Mouse (Mus musculus) CH12.LX (cell line): Measurements from ENCODE around the gene Ppp2r3a. TPM values are rescaled to one million over a fixed set of nuclear protein-coding genes. Genes with fewer than 3 reads are reported as not detected.

Source experiments
- DNase-seq: peaks from one replicate; pipeline ENCODE4 v3.0.0-alpha.2; 2013; ENCODE audit errors: extremely low read depth
- H3K27ac ChIP-seq: 2 replicates; pipeline ENCODE4 v1.5.1; 2012; ENCODE audit warnings: low read depth, mild to moderate bottlenecking, control low read depth, moderate library complexity; ENCODE audit not compliant: insufficient read depth
- H3K27me3 ChIP-seq: replicated peaks from 2 replicates; pipeline ENCODE3; 2012; ENCODE audit warnings: inconsistent platforms
- H3K36me3 ChIP-seq, 2 experiments: replicated peaks in 1 of 2; 2 replicates each; pipeline versions ENCODE3 to v1.6.1; 2012; ENCODE audit warnings: inconsistent platforms in 1 of 2, low read length in 1 of 2, mild to moderate bottlenecking in 1 of 2, mixed read lengths in 1 of 2, moderate library complexity in 1 of 2; ENCODE audit not compliant: control insufficient read depth in 1 of 2, insufficient read depth in 1 of 2
- H3K4me1 ChIP-seq, 2 experiments: 2 replicates each; pipeline ENCODE4 v1.6.1; 2012; ENCODE audit warnings: inconsistent platforms in 1 of 2, moderate library complexity in 1 of 2; ENCODE audit not compliant: insufficient read depth in 2 of 2, control insufficient read depth in 1 of 2
- H3K4me2 ChIP-seq: 2 replicates; pipeline ENCODE4 v1.6.1; 2012; ENCODE audit warnings: low read depth, mild to moderate bottlenecking, control low read depth; ENCODE audit not compliant: poor library complexity, insufficient read depth, severe bottlenecking
- H3K4me3 ChIP-seq, 3 experiments: fragments of 150-350 bp in 1 of 3; sonication (generic) in 1 of 3; replicated peaks in 1 of 3; 2 replicates each; pipeline versions ENCODE3 to v1.5.1; 2011 to 2012; ENCODE audit warnings: low read depth in 2 of 3, low read length in 2 of 3, mild to moderate bottlenecking in 2 of 3, moderate library complexity in 2 of 3, control low read depth in 1 of 3, improper control_type of control experiment in 1 of 3, inconsistent platforms in 1 of 3, mixed read lengths in 1 of 3; ENCODE audit not compliant: poor library complexity in 1 of 3
- H3K79me2 ChIP-seq: replicated peaks from 2 replicates; pipeline ENCODE4 v1.6.1; 2012; ENCODE audit warnings: mild to moderate bottlenecking, moderate library complexity; ENCODE audit not compliant: control insufficient read depth, poor library complexity, insufficient read depth, severe bottlenecking; ENCODE audit errors: extremely low read depth
- H3K9ac ChIP-seq: 2 replicates; pipeline ENCODE4 v1.6.1; 2012; ENCODE audit warnings: low read depth, mild to moderate bottlenecking, control low read depth, moderate library complexity; ENCODE audit not compliant: insufficient read depth
- H3K9me3 ChIP-seq: replicated peaks from 2 replicates; pipeline ENCODE3; 2012; ENCODE audit warnings: low read length, inconsistent platforms, mixed read lengths
- CHD2 ChIP-seq: IDR thresholded peaks from 2 replicates; pipeline ENCODE4 v1.6.1; 2011; ENCODE audit warnings: low read length, improper control_type of control experiment
- ELF1 ChIP-seq: IDR thresholded peaks from 2 replicates; pipeline ENCODE4 v1.6.1; 2014; ENCODE audit warnings: low read depth, mild to moderate bottlenecking, inconsistent platforms, low read length, improper control_type of control experiment
- ETS1 ChIP-seq: conservative IDR thresholded peaks from 2 replicates; pipeline ENCODE4 v1.6.1; 2012; ENCODE audit warnings: low read depth, mild to moderate bottlenecking, inconsistent platforms, low read length, improper control_type of control experiment, moderate library complexity
- HCFC1 ChIP-seq: IDR thresholded peaks from 2 replicates; pipeline ENCODE4 v1.6.1; 2012; ENCODE audit warnings: low read depth, mild to moderate bottlenecking, inconsistent platforms, low read length, improper control_type of control experiment
- JUND ChIP-seq: conservative IDR thresholded peaks from 2 replicates; pipeline ENCODE4 v1.6.1; 2011; ENCODE audit warnings: low read depth, low read length, improper control_type of control experiment
- MXI1 ChIP-seq: IDR thresholded peaks from 2 replicates; pipeline ENCODE4 v1.6.1; 2011; ENCODE audit warnings: mild to moderate bottlenecking, low read depth, low read length, improper control_type of control experiment
- MYC ChIP-seq: IDR thresholded peaks from 2 replicates; pipeline ENCODE4 v1.6.1; 2011; ENCODE audit warnings: low read depth, mild to moderate bottlenecking, improper control_type of control experiment, low read length
- NRF1 ChIP-seq: IDR thresholded peaks from 2 replicates; pipeline ENCODE4 v1.6.1; 2014; ENCODE audit warnings: low read depth, mild to moderate bottlenecking, inconsistent platforms, low read length, improper control_type of control experiment, moderate library complexity
- POLR2A ChIP-seq: IDR thresholded peaks from 2 replicates; pipeline ENCODE4 v1.6.1; 2011; ENCODE audit warnings: low read depth, mild to moderate bottlenecking, improper control_type of control experiment, low read length
- SMC3 ChIP-seq: IDR thresholded peaks from 2 replicates; pipeline ENCODE4 v1.6.1; 2011; ENCODE audit warnings: low read depth, low read length, improper control_type of control experiment
- UBTF ChIP-seq: IDR thresholded peaks from 2 replicates; pipeline ENCODE4 v1.6.1; 2012; ENCODE audit warnings: low read depth, mild to moderate bottlenecking, inconsistent platforms, low read length, improper control_type of control experiment, moderate library complexity
- USF1 ChIP-seq: IDR thresholded peaks from 2 replicates; pipeline ENCODE4 v1.6.1; 2014; ENCODE audit warnings: low read depth, mild to moderate bottlenecking, inconsistent platforms, low read length, improper control_type of control experiment
- USF2 ChIP-seq: conservative IDR thresholded peaks from 2 replicates; pipeline ENCODE4 v1.6.1; 2011; ENCODE audit warnings: low read depth, low read length, improper control_type of control experiment
- ZC3H11A ChIP-seq: IDR thresholded peaks from 2 replicates; pipeline ENCODE4 v1.6.1; 2012; ENCODE audit warnings: low read depth, mild to moderate bottlenecking, inconsistent platforms, low read length, improper control_type of control experiment
- dilution Hi-C: fragments of 300-500 bp; cut with MboI; formaldehyde crosslinking; loops from 2 replicates; pipeline ENCODE4 v1.14.3; 2020; ENCODE audit warnings: low sequenced_read_pairs; ENCODE audit not compliant: extremely low pct_unique_long_range_greater_than_20kb, extremely low pct_ligation_motif_present
- in situ Hi-C: fragments of 300-500 bp; cut with MboI; formaldehyde crosslinking; loops from 3 replicates; pipeline ENCODE4 v1.14.3; 2019; ENCODE audit warnings: low sequenced_read_pairs, low pct_ligation_motif_present, low pct_unique_long_range_greater_than_20kb, mixed read lengths
- polyA plus RNA-seq: library from polyadenylated mRNA; unstranded; fragments of >175 nt; gene quantifications from 2 replicates; pipeline ENCODE4 v1.2.1, GENCODE M21; 2012; ENCODE audit warnings: low read depth; ENCODE audit not compliant: insufficient read length
- total RNA-seq, 2 experiments: library from RNA; depleted of rRNA; stranded (reverse); fragments of 300-350 nt in 1 of 2; fragments of >200 nt in 1 of 2; gene quantifications; 2 replicates each; pipeline ENCODE4 v1.2.3; 2012 to 2014

Gene Ppp2r3a
- total and polyA plus RNA-seq, 3 experiments: 1.2 to 2.1 (median 1.8) TPM

- no peak overlapping the region for H3K9ac ChIP-seq
- H3K4me3 ChIP-seq: no peak overlapping the region
- TF ChIP-seq MYC (no peak), ZC3H11A (no peak), UBTF (no peak)
- no peaks in the 10 kb centered on the region for H3K27me3 ChIP-seq
- dilution Hi-C loops: no loop called here
- no peak for DNase-seq
- H3K79me2 ChIP-seq: no peaks in the 10 kb centered on the region
- no peak overlapping the region for H3K27ac ChIP-seq
- in situ Hi-C loops: no loop called here
- H3K9me3 ChIP-seq: no peaks in the 10 kb centered on the region
- H3K4me2 ChIP-seq: no peak overlapping the region
- no peaks in the 10 kb centered on the region for H3K4me1 ChIP-seq
- H3K36me3 ChIP-seq: no peaks in the 10 kb centered on the region
These were observed 7.9 kb downstream of the Ppp2r3a start for GRCm38 (mm10) chr9:101243711-101244110.

DNA sequence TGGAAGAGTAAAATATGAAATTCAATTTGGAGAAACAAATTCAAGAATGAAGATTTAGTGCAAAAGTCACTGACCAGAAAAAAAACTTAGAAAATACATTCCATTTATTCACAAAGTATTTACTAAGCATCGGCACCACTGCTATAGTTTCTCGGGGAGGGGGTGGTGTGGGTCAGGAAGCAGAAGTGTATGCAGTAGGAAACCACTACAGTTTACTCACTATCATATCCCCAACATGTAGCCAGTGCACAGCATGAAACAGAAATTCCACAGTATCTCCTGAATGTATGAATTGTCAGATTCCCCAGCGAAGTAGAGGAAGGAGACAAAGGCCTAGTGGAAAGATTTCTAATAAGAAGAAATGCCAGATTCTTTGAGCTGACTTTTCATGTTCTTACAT lies 11.4 kb downstream of the Ppp2r3a start:
- in situ Hi-C loops: no loop called here
- Histone ChIP-seq H3K4me3 (no peak overlapping the region), H3K9ac (no peak overlapping the region), H3K27me3 (no peaks in the 10 kb centered on the region), H3K4me1 (no peaks in the 10 kb centered on the region), H3K36me3 (no peaks in the 10 kb centered on the region), H3K79me2 (no peaks in the 10 kb centered on the region), H3K27ac (no peak overlapping the region), H3K4me2 (no peak overlapping the region), H3K9me3 (no peaks in the 10 kb centered on the region)
- TF ChIP-seq ELF1 (no peak), SMC3 (no peak), NRF1 (no peak)
- DNase-seq: no peak
- dilution Hi-C loops: no loop called here

DNA sequence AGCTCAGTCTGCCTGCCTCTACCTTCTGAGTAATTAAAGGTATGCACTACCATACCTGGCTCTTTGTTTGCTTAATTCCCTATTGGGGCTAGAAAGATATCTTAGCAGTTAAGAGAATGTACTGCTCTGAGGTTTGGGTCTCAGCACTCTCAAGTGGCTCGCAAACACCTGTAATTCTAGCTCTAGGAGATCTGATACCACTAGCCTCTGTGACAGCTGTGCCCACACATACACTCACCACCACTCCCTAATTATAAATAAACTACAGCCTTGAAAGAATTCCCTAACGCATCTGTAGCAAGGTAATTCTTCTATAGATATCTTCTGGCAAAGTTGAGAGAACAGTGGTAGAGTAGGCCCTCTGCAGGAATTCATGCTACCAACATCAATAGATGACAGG lies 15.8 kb downstream of the Ppp2r3a start:
- no peak overlapping the region for H3K4me2 ChIP-seq
- no peak overlapping the region for H3K9ac ChIP-seq
- DNase-seq: no peak
- TF ChIP-seq USF2 (no peak), ETS1 (no peak), USF1 (no peak), JUND (no peak), HCFC1 (no peak), CHD2 (no peak), ZC3H11A (no peak), POLR2A (no peak), MXI1 (no peak), UBTF (no peak)
- TF ChIP-seq, all 38 proteins: peak for 0
- dilution Hi-C loops: no loop called here
- H3K4me3 ChIP-seq: no peak overlapping the region
- in situ Hi-C loops: no loop called here
- no peaks in the 10 kb centered on the region for H3K79me2 ChIP-seq
- H3K4me1 ChIP-seq: no peaks in the 10 kb centered on the region
- no peak overlapping the region for H3K27ac ChIP-seq
- H3K27me3 ChIP-seq: no peaks in the 10 kb centered on the region
- no peaks in the 10 kb centered on the region for H3K36me3 ChIP-seq
- no peaks in the 10 kb centered on the region for H3K9me3 ChIP-seq
